Mouse (Mus musculus) forebrain, embryonic 11.5 days (tissue): ENCODE data around the gene Fam169b. TPM values are rescaled to one million over a fixed set of nuclear protein-coding genes. Genes with fewer than 3 reads are reported as not detected.
"Not testable (repeated sequence)": the region's sequence is repeated elsewhere in the genome, so short reads cannot be mapped to it uniquely, and the experiment has no call there.

Experiments used
- ATAC-seq: fragments of 200-750 bp; cut with Nextera tagmentation; replicated peaks from 2 replicates; pipeline ENCODE4 v1.8.0; 2017; ENCODE audit warnings: moderate TSS enrichment; ENCODE audit not compliant: low FRiP score
- DNase-seq: peaks from one replicate; pipeline ENCODE4 v3.0.0-alpha.2; 2017; ENCODE audit warnings: low spot score
- H3K27ac ChIP-seq: fragments of 300-500 bp; sonication (generic); 2 replicates; pipeline ENCODE4 v1.5.1; 2014; ENCODE audit warnings: low read depth, low read length
- H3K27me3 ChIP-seq: fragments of 300-500 bp; sonication (generic); 2 replicates; pipeline ENCODE4 v1.6.1; 2014; ENCODE audit warnings: mild to moderate bottlenecking, low read length, mixed read lengths; ENCODE audit not compliant: control insufficient read depth, insufficient read depth
- H3K36me3 ChIP-seq: fragments of 300-500 bp; sonication (generic); 2 replicates; pipeline ENCODE4 v1.6.1; 2014; ENCODE audit warnings: mild to moderate bottlenecking, low read length, moderate library complexity, mixed read lengths; ENCODE audit not compliant: control insufficient read depth, insufficient read depth
- H3K4me1 ChIP-seq: fragments of 300-500 bp; sonication (generic); replicated peaks from 2 replicates; pipeline ENCODE4 v1.6.1; 2014; ENCODE audit warnings: low read length, mixed read lengths; ENCODE audit not compliant: control insufficient read depth, insufficient read depth
- H3K4me2 ChIP-seq: fragments of 300-500 bp; sonication (generic); 2 replicates; pipeline ENCODE4 v1.6.1; 2014; ENCODE audit warnings: low read depth, mild to moderate bottlenecking, low read length, moderate library complexity, mixed read lengths; ENCODE audit not compliant: severe bottlenecking
- H3K4me3 ChIP-seq: fragments of 300-500 bp; sonication (generic); 2 replicates; pipeline ENCODE4 v1.5.1; 2014; ENCODE audit warnings: low read depth, low read length
- H3K9ac ChIP-seq: fragments of 300-500 bp; sonication (generic); 2 replicates; pipeline ENCODE4 v1.6.1; 2014; ENCODE audit warnings: low read length
- H3K9me3 ChIP-seq: fragments of 300-500 bp; sonication (generic); 2 replicates; pipeline ENCODE4 v1.6.1; 2016; ENCODE audit warnings: low read length, mixed read lengths; ENCODE audit not compliant: control insufficient read depth
- WGBS: fragments of 180-500 bp; shearing (Covaris S2); extraction: QIAGEN DNeasy Blood & Tissue Kit; methylation state at CpG from one replicate; pipeline ENCODE4 v1.1.7; 2014; 5-methylcytosine and 5-hydroxymethylcytosine counted together
- polyA plus RNA-seq: library from polyadenylated mRNA; unstranded; fragments of >200 nt; fragmentation: Nextera tagmentation; extraction: Ambion mirVana; gene quantifications from 2 replicates; pipeline ENCODE4 v1.2.1, GENCODE M21; 2014

The Fam169b gene
- polyA plus RNA-seq, 1 experiment from 2014 or later: 0.39 TPM

DNA sequence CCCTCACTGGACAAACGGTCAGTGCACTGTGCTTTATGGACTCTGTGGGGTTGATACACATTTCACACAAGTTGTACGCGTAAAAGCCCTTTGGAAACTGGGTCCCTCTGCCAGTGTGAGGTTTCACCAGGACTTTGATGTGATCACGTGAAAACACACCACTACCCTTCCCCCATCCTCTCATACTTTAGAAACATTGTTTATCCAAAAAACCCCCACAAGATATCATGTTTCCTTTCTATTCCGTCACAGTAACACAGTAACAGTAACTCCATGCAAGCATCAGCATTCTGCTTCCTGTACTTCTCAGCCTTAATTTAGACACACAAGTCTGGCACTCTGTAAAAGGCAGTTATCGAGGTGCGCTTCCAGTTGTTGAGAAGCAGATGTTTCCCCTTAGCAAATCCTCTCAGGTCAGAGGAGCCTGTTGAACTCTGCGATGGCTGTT is 12.2 kb downstream of the Fam169b start:
- Histone ChIP-seq H3K9ac (no peak overlapping the region), H3K4me3 (no peak overlapping the region), H3K9me3 (no peaks in the 10 kb centered on the region), H3K27ac (no peak overlapping the region), H3K27me3 (no peaks in the 10 kb centered on the region), H3K4me1 (no peaks in the 10 kb centered on the region), H3K36me3 (no peaks in the 10 kb centered on the region), H3K4me2 (no peak overlapping the region)
- WGBS: 79% methylated on average over 8 of the region's 8 CpGs
- DNase-seq (no peak), ATAC-seq (no peak)

GRCm38 (mm10) chr7:68286526-68287481 is 13.2 kb downstream of the Fam169b start:
- Histone ChIP-seq H3K36me3 (no peaks in the 10 kb centered on the region), H3K27ac (no peak overlapping the region), H3K9ac (no peak overlapping the region), H3K4me2 (no peak overlapping the region), H3K27me3 (no peaks in the 10 kb centered on the region), H3K4me3 (no peak overlapping the region), H3K9me3 (no peaks in the 10 kb centered on the region), H3K4me1 (no peaks in the 10 kb centered on the region)
- ATAC-seq (no peak), DNase-seq (no peak)
- 92% methylated on average over 24 of the region's 24 CpGs for WGBS

DNA sequence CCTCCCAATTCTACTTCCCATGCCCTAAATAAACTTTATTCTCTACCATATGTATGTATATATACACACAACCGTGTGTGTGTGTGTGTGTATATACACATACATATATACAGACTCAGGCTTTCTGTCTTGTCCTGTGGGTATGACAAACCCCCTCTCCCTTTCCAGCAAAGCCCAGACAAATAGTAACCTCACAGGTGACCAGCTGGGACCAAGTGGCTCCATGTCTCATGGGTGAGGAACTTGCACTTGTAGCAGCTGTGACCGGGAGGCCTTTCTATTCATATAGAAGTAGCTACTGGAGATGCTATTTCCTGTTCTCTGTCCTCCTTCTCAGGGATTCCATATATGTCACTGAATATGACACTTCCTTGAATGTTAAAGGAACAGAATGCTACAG is 13.9 kb downstream of the Fam169b start:
- H3K9ac ChIP-seq: no peak overlapping the region
- no peak overlapping the region for H3K4me3 ChIP-seq
- no peak overlapping the region for H3K4me2 ChIP-seq
- H3K4me1 ChIP-seq: no peaks in the 10 kb centered on the region
- WGBS: 89% methylated on average over 2 of the region's 2 CpGs
- no peaks in the 10 kb centered on the region for H3K27me3 ChIP-seq
- no peaks in the 10 kb centered on the region for H3K9me3 ChIP-seq
- ATAC-seq (no peak), DNase-seq (no peak)
- H3K36me3 ChIP-seq: no peaks in the 10 kb centered on the region
- H3K27ac ChIP-seq: no peak overlapping the region

DNA sequence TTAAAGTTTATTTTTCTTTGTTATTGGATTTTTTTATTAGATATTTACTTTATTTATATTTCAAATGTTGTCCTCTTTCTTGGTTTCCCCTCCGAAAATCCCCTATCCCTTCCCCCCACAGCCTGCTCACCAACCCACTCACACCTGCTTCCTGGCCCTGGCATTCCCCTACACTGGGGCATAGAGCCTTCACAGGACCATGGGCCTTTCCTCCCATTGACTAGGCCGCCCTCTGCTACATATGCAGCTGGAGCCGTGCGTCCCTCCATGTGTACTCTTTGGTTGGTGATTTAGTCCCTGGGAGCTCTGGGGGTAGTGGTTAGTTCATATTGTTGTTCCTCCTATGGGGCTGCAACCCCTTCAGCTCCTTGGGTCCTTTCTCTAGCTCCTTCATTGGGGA is 14.4 kb downstream of the Fam169b start:
- not testable (repeated sequence) for H3K36me3 ChIP-seq, H3K4me3 ChIP-seq, H3K9me3 ChIP-seq, ATAC-seq, H3K27me3 ChIP-seq, H3K27ac ChIP-seq, H3K4me1 ChIP-seq, H3K9ac ChIP-seq, H3K4me2 ChIP-seq, DNase-seq
- 92% methylated on average over 4 of the region's 4 CpGs for WGBS

DNA sequence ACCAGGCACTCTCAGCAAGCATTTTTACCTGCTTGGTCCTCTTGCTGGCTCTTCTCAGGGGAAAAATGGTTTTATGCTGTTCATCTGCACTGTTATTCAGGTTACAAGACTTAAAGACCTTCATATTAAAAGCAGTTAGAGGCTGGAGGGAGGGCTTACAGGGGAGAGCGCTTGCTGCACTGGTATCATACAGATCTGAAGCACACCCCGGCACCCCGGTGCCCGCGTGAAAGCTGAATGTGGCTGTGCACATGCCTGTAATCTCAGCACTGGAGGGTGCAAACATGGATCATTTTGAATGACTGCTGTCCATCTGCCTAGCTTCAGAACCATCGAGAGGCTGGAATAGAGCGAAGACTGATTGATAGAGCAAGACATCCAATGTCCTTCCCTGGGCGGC is 15.4 kb downstream of the Fam169b start:
- 94% methylated on average over 8 of the region's 8 CpGs for WGBS
- no peak for DNase-seq
- no peak overlapping the region for H3K4me2 ChIP-seq
- H3K27ac ChIP-seq: no peak overlapping the region
- H3K4me1 ChIP-seq: no peaks in the 10 kb centered on the region
- H3K9ac ChIP-seq: no peak overlapping the region
- no peak for ATAC-seq
- H3K9me3 ChIP-seq: no peaks in the 10 kb centered on the region
- H3K36me3 ChIP-seq: no peaks in the 10 kb centered on the region
- no peaks in the 10 kb centered on the region for H3K27me3 ChIP-seq
- H3K4me3 ChIP-seq: no peak overlapping the region

DNA sequence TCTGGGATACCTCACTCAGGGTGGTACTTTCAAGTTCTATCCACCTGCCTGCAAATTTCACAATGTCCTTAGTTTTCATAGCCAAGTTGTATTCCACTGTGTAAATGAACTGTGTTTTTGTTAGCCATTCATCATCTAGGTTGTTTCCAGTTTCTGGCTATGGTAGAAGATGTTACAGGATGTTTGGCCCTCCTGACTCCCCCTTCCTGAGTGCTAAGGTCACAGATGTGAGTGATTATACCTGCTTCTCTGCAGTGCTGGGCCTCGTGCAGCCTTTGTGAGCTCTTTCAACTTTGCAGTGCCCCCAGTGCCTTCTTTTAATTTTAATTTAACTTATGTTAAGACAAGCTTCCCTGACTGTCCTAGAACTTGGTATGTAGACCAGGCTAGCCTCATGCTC is 18.0 kb downstream of the Fam169b start:
- no peak for ATAC-seq
- H3K27me3 ChIP-seq: no peaks in the 10 kb centered on the region
- no peak for DNase-seq
- H3K36me3 ChIP-seq: no peaks in the 10 kb centered on the region
- WGBS: 70% methylated on average over 1 of the region's 1 CpGs
- no peak overlapping the region for H3K4me2 ChIP-seq
- H3K4me1 ChIP-seq: no peaks in the 10 kb centered on the region
- H3K9ac ChIP-seq: no peak overlapping the region
- H3K9me3 ChIP-seq: no peaks in the 10 kb centered on the region
- no peak overlapping the region for H3K27ac ChIP-seq
- H3K4me3 ChIP-seq: no peak overlapping the region

- H3K4me3 ChIP-seq: no peak overlapping the region
- no peak overlapping the region for H3K27ac ChIP-seq
- H3K36me3 ChIP-seq: no peaks in the 10 kb centered on the region
- H3K9ac ChIP-seq: no peak overlapping the region
- no peaks in the 10 kb centered on the region for H3K4me1 ChIP-seq
- 78% methylated on average over 16 of the region's 16 CpGs for WGBS
- ATAC-seq: no peak
- H3K27me3 ChIP-seq: no peaks in the 10 kb centered on the region
- no peak for DNase-seq
- no peak overlapping the region for H3K4me2 ChIP-seq
- H3K9me3 ChIP-seq: no peaks in the 10 kb centered on the region
Measured at GRCm38 (mm10) chr7:68293997-68294789, 20.6 kb downstream of the Fam169b start.

DNA sequence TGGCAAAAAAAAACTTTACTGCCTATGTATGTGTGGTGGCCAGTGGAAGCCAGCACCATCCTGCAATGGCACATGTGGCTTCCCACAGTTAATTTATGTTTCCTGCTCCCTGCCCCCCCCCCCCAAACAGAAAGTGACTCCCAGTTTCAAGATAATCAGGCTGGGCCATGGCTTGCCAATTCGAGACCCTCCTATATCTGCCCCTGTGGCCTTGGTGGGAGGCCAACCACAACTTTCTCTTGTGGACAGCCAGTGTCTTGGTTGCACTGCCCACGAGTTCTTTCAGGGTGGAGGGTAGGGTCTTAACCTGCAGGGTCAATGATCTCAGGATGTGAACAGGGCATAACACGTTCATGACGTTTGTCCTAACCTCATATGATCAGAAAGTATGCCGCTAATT is 22.8 kb downstream of the Fam169b start:
- no peaks in the 10 kb centered on the region for H3K9me3 ChIP-seq
- H3K4me3 ChIP-seq: no peak overlapping the region
- no peak overlapping the region for H3K27ac ChIP-seq
- WGBS: 92% methylated on average over 5 of the region's 5 CpGs
- H3K9ac ChIP-seq: no peak overlapping the region
- no peak for DNase-seq
- no peaks in the 10 kb centered on the region for H3K27me3 ChIP-seq
- H3K4me2 ChIP-seq: no peak overlapping the region
- H3K4me1 ChIP-seq: no peaks in the 10 kb centered on the region
- no peaks in the 10 kb centered on the region for H3K36me3 ChIP-seq
- no peak for ATAC-seq
